Mouse (Mus musculus) kidney, embryonic 14.5 days (tissue): ENCODE data around the gene Cul3. TPM values are rescaled to one million over a fixed set of nuclear protein-coding genes. Genes with fewer than 3 reads are reported as not detected.

ENCODE experiments used
- ATAC-seq: fragments of 200-750 bp; cut with Nextera tagmentation; 2 replicates; pipeline ENCODE4 v1.8.0; 2017; ENCODE audit warnings: moderate number of reproducible peaks, mild to moderate bottlenecking, moderate TSS enrichment, moderate library complexity; ENCODE audit not compliant: low FRiP score, low TSS enrichment
- H3K27ac ChIP-seq: fragments of 300-500 bp; sonication (generic); 2 replicates; pipeline ENCODE4 v1.5.1; 2014; ENCODE audit warnings: low read depth, mild to moderate bottlenecking, low read length, moderate library complexity, mixed read lengths
- H3K27me3 ChIP-seq: fragments of 300-500 bp; sonication (generic); 2 replicates; pipeline ENCODE4 v1.6.1; 2014; ENCODE audit warnings: mild to moderate bottlenecking, low read length; ENCODE audit not compliant: control insufficient read depth, insufficient read depth
- H3K36me3 ChIP-seq: fragments of 300-500 bp; sonication (generic); 2 replicates; pipeline ENCODE4 v1.6.1; 2014; ENCODE audit warnings: low read length, mixed read lengths; ENCODE audit not compliant: control insufficient read depth, insufficient read depth
- H3K4me1 ChIP-seq: fragments of 300-500 bp; sonication (generic); 2 replicates; pipeline ENCODE4 v1.6.1; 2014; ENCODE audit warnings: low read length, mixed read lengths; ENCODE audit not compliant: control insufficient read depth, insufficient read depth
- H3K4me2 ChIP-seq: fragments of 300-500 bp; sonication (generic); replicated peaks from 2 replicates; pipeline ENCODE4 v1.6.1; 2014; ENCODE audit warnings: low read depth, mild to moderate bottlenecking, low read length
- H3K4me3 ChIP-seq: fragments of 300-500 bp; sonication (generic); 2 replicates; pipeline ENCODE4 v1.5.1; 2014; ENCODE audit warnings: mild to moderate bottlenecking, low read length
- H3K9ac ChIP-seq: fragments of 300-500 bp; sonication (generic); 2 replicates; pipeline ENCODE4 v1.6.1; 2014; ENCODE audit warnings: low read depth, mild to moderate bottlenecking, low read length, moderate library complexity
- H3K9me3 ChIP-seq: fragments of 300-500 bp; sonication (generic); 2 replicates; pipeline ENCODE4 v1.6.1; 2016; ENCODE audit warnings: low read length; ENCODE audit not compliant: control insufficient read depth
- WGBS: fragments of 180-500 bp; shearing (Covaris S2); extraction: QIAGEN DNeasy Blood & Tissue Kit; methylation state at CpG from one replicate; pipeline ENCODE4 v1.1.7; 2014; 5-methylcytosine and 5-hydroxymethylcytosine counted together
- polyA plus RNA-seq: library from polyadenylated mRNA; unstranded; fragments of >200 nt; fragmentation: Nextera tagmentation; extraction: Ambion mirVana; gene quantifications from 2 replicates; pipeline ENCODE4 v1.2.1, GENCODE M21; 2014

Cul3 gene
- polyA plus RNA-seq, 1 experiment from 2014 or later: 64.7 TPM

DNA sequence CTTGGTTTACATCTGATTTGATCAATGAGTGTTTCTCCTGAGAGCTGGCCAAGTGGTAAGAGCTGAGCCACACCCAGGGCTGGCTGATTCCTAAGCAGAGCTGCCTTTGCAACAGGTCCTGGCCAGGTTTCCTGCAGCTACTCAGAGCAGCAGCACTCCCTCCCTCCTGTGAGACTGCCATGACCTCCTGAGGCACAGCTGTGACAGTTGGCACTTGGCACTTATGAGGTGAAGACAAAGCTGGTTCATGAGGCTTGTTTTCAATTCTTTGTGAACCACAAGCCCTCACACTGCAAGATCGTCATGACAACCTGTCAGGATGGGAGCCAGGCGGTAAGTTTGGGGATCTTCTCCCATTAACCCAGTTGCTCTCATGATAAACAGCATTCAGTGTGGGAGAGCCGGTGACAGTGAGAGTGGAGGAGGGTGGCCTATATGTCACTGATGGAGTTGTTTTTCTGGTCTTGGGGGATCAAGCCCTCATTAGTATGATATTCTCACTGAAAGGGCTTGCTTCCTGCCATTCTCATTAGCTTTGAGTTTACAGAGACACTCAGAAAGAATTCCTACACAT lies 115.4 kb downstream of the Cul3 start:
- no peak overlapping the region for H3K9ac ChIP-seq
- no peak overlapping the region for H3K4me3 ChIP-seq
- H3K4me1 ChIP-seq: no peaks in the 10 kb centered on the region
- H3K36me3 ChIP-seq: no peaks in the 10 kb centered on the region
- peak; percentile 49; the same call in 1 of the 2 replicates for ATAC-seq
- no peak overlapping the region for H3K27ac ChIP-seq
- no peak overlapping the region for H3K4me2 ChIP-seq
- H3K9me3 ChIP-seq: no peaks in the 10 kb centered on the region
- WGBS: 20% methylated on average over 3 of the region's 3 CpGs
- H3K27me3 ChIP-seq: no peaks in the 10 kb centered on the region

DNA sequence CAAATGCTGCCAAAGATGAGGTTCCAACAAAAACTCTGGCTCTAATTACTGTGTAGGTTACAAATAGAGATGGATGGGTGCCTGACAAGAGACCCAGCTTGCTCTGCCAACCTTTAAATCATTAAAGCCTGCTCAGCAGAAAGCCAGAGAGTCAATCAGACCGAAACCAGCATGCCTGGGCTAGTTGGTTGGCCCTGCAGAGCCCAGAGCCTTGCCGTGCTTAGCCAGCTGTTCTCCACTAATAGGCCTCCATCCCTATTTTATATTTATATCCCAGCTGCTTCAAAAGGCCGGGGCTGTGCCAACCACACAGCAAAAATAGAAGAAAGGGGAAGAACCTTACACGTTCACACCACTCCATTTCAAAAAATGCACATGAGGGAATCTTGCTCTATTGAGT lies 119.1 kb downstream of the Cul3 start:
- Histone ChIP-seq H3K27ac (no peak overlapping the region), H3K9ac (no peak overlapping the region), H3K27me3 (no peaks in the 10 kb centered on the region), H3K4me1 (no peaks in the 10 kb centered on the region), H3K36me3 (no peaks in the 10 kb centered on the region), H3K9me3 (0 out of 2 replicates have a peak, but pooled peaks cover 2% of the 10 kb centered on the region), H3K4me2 (no peak overlapping the region), H3K4me3 (no peak overlapping the region)
- WGBS: 53% methylated on average over 4 of the region's 4 CpGs
- ATAC-seq: no peak

DNA sequence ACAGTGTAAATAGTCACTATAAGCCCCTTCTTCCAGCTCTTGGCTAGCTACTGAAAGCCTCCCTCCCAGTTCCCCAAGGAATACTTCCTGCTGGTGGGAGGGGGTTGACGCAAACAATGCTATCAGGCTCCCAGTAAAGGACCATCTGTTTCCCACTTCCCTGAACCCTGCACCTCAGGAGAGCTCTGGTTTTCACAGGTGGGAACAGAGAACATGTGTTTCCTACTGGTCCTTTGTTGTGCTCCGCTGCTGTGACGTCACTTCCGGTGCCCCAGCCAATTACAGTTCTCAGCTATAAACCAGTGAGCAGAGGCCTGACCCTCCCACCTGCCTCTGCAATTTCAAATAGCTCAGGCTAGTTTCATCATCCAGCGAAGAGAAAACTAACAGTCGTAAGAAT lies 122.0 kb downstream of the Cul3 start, which contains the start of gene Fam124b:
Gene Fam124b, minus strand, starts transcription at position 206 of the 400 bp plus-strand sequence.
- no peaks in the 10 kb centered on the region for H3K27me3 ChIP-seq
- H3K9me3 ChIP-seq: 0 out of 2 replicates have a peak, but pooled peaks cover 2% of the 10 kb centered on the region
- 76% methylated on average over 6 of the region's 6 CpGs for WGBS
- ATAC-seq: peak; percentile 62; the same call in 1 of the 2 replicates
- no peaks in the 10 kb centered on the region for H3K36me3 ChIP-seq
- no peak within 1 kb of the TSS for H3K9ac ChIP-seq
- no peak within 1 kb of the TSS for H3K4me2 ChIP-seq
- no peak within 1 kb of the TSS for H3K27ac ChIP-seq
- H3K4me1 ChIP-seq: no peaks in the 10 kb centered on the region
- H3K4me3 ChIP-seq: no peak within 1 kb of the TSS

Other genes with a start within 250 kb of the Cul3 start
- gene Fam124b, start 122.0 kb downstream of the Cul3 start, polyA plus RNA-seq: 0.84 and 1.0 TPM in 2 replicates
- gene Gm45261, start 121.0 kb upstream of the Cul3 start, polyA plus RNA-seq: not detected in 2 replicates